Mouse (Mus musculus) liver, embryonic 16.5 days (tissue): ENCODE measurements around the gene Entpd1. TPM values are rescaled to one million over a fixed set of nuclear protein-coding genes. Genes with fewer than 3 reads are reported as not detected.
A peak's percentile ranks its signal among the peaks of the same experiment; 100 is the strongest.

Experiments
- ATAC-seq: fragments of 200-750 bp; cut with Nextera tagmentation; 2 replicates; pipeline ENCODE4 v1.8.0; 2017; ENCODE audit warnings: low read depth, mild to moderate bottlenecking, moderate number of reproducible peaks, moderate library complexity
- H3K27ac ChIP-seq: fragments of 300-500 bp; sonication (generic); 2 replicates; pipeline ENCODE4 v1.5.1; 2014; ENCODE audit warnings: mild to moderate bottlenecking, low read length
- H3K27me3 ChIP-seq: fragments of 300-500 bp; sonication (generic); 2 replicates; pipeline ENCODE4 v1.6.1; 2014; ENCODE audit warnings: low read depth, low read length, mixed read lengths; ENCODE audit not compliant: control insufficient read depth, insufficient read depth
- H3K36me3 ChIP-seq: fragments of 300-500 bp; sonication (generic); 2 replicates; pipeline ENCODE4 v1.6.1; 2014; ENCODE audit warnings: mild to moderate bottlenecking; ENCODE audit not compliant: control insufficient read depth, insufficient read depth
- H3K4me1 ChIP-seq: fragments of 300-500 bp; sonication (generic); 2 replicates; pipeline ENCODE4 v1.6.1; 2014; ENCODE audit warnings: low read depth, low read length, mixed read lengths; ENCODE audit not compliant: control insufficient read depth
- H3K4me2 ChIP-seq: fragments of 300-500 bp; sonication (generic); 2 replicates; pipeline ENCODE4 v1.6.1; 2014; ENCODE audit warnings: low read depth, low read length, mixed read lengths
- H3K4me3 ChIP-seq: fragments of 300-500 bp; sonication (generic); 2 replicates; pipeline ENCODE4 v1.5.1; 2014; ENCODE audit warnings: low read depth, mild to moderate bottlenecking, low read length
- H3K9ac ChIP-seq: fragments of 300-500 bp; sonication (generic); 2 replicates; pipeline ENCODE4 v1.6.1; 2014; ENCODE audit warnings: low read depth, low read length
- H3K9me3 ChIP-seq: fragments of 300-500 bp; sonication (generic); replicated peaks from 2 replicates; pipeline ENCODE4 v1.6.1; 2016; ENCODE audit warnings: low read length; ENCODE audit not compliant: control insufficient read depth
- WGBS: fragments of 180-500 bp; shearing (Covaris S2); extraction: QIAGEN DNeasy Blood & Tissue Kit; methylation state at CpG from one replicate; pipeline ENCODE4 v1.1.7; 2014; ENCODE audit not compliant: insufficient replicate concordance; 5-methylcytosine and 5-hydroxymethylcytosine counted together
- polyA plus RNA-seq: library from polyadenylated mRNA; unstranded; fragments of >200 nt; fragmentation: Nextera tagmentation; extraction: Ambion mirVana; gene quantifications from 2 replicates; pipeline ENCODE4 v1.2.1, GENCODE M21; 2015

The Entpd1 gene
- polyA plus RNA-seq, 1 experiment from 2014 or later, result 4.7 TPM

GRCm38 (mm10) chr19:40633144-40633543 is 21.0 kb downstream of the Entpd1 start:
- H3K9me3 ChIP-seq, result no peaks in the 10 kb centered on the region
- H3K4me2 ChIP-seq, result no peak overlapping the region
- no peak overlapping the region for H3K4me3 ChIP-seq
- H3K9ac ChIP-seq, result no peak overlapping the region
- H3K36me3 ChIP-seq, result no peaks in the 10 kb centered on the region
- no peaks in the 10 kb centered on the region for H3K27me3 ChIP-seq
- no peak for ATAC-seq
- H3K4me1 ChIP-seq, result peaks cover 5% of the 10 kb centered on the region
- 42% methylated on average over 1 of the region's 1 CpGs for WGBS
- H3K27ac ChIP-seq, result no peak overlapping the region

DNA sequence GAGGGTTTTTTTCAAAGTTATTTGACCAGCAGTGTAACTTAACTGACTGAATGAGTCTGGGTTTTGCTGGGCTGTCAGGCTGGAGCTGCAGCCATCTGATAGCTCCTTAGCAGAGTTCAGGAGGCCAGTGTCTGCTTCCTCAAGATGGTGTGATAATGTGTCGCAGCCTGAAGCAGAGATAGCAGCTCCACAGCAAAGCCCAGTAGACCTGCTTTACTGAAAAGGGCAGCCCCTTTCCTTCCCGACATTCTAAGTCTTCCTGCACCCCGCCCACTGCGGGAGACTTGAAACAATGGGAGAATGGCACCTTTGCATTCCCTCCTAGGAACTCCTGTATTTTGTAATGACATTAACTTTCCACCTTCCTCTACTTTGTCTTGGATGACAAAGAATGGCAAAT is 24.9 kb downstream of the Entpd1 start:
- H3K4me2 ChIP-seq, result no peak overlapping the region
- peaks cover 5% of the 10 kb centered on the region for H3K4me1 ChIP-seq
- no peaks in the 10 kb centered on the region for H3K27me3 ChIP-seq
- 9% methylated on average over 4 of the region's 4 CpGs for WGBS
- H3K9me3 ChIP-seq, result no peaks in the 10 kb centered on the region
- no peak overlapping the region for H3K9ac ChIP-seq
- 0 out of 2 replicates have a peak overlapping the region, but pooled peaks have one; percentile 16 for H3K27ac ChIP-seq
- H3K4me3 ChIP-seq, result no peak overlapping the region
- H3K36me3 ChIP-seq, result no peaks in the 10 kb centered on the region
- 0 out of 2 replicates have a peak, but pooled peaks have one; percentile 19 for ATAC-seq

DNA sequence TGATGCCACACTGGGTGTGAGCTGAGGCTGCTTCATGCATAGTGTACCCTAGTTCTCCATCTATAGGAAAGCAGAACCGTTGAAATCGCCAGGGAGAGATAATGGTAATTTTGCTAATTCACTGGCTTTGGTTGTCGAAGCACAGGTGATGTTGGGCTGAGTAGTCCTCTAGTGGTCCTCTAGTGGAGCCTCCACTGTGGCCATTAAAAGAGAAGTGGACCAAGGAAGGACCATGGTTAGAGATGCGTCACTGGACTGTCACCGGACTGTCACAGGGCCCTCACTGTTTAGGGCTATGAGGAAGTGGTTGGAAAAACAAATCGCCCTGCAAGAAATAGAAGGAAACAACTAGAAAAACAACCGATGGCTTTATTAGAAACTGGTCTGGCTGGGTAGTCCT is 25.4 kb downstream of the Entpd1 start:
- H3K27ac ChIP-seq, result no peak overlapping the region
- no peak for ATAC-seq

GRCm38 (mm10) chr19:40638582-40638981 is 26.4 kb downstream of the Entpd1 start:
- no peak for ATAC-seq
- Histone ChIP-seq H3K27me3 (no peaks in the 10 kb centered on the region), H3K4me3 (no peak overlapping the region), H3K36me3 (no peaks in the 10 kb centered on the region), H3K27ac (no peak overlapping the region), H3K4me2 (no peak overlapping the region), H3K9me3 (no peaks in the 10 kb centered on the region), H3K4me1 (peaks cover 5% of the 10 kb centered on the region), H3K9ac (no peak overlapping the region)
- 68% methylated on average over 5 of the region's 5 CpGs for WGBS

More for the DNA sequence above, 25.4 kb downstream of the Entpd1 start:
- Histone ChIP-seq H3K27me3 (no peaks in the 10 kb centered on the region), H3K4me1 (peaks cover 5% of the 10 kb centered on the region), H3K4me2 (no peak overlapping the region), H3K9me3 (no peaks in the 10 kb centered on the region), H3K9ac (no peak overlapping the region), H3K4me3 (no peak overlapping the region), H3K36me3 (no peaks in the 10 kb centered on the region)
- WGBS, result 26% methylated on average over 7 of the region's 7 CpGs

DNA sequence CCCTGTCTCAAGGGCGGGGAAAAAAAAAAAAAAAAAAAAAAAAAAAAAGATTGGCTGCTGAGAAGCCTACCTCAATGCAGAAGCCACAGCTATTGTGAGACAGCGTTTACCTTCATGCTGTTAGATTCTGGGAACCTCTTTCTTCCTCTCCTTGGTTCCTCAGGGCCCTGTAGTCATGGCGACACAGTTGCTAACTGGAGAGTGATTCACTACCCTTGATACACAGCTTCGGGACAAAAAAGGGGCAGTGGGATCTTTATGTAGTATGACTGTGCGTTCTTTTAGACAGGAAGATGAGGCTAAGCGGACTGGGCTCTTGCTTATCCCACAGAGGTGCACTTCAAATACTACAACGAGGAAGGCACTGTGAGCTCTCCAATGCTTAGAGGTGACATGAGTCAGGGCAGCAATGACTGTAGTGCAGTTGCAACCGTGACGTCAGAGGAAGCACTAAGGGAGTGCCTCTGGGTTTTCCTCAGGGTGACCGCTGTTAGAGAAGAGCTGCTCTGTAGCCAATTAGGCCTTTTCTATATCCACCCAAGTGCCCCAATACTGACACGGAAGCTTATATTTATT is 27.7 kb downstream of the Entpd1 start:
- Histone ChIP-seq H3K27me3 (no peaks in the 10 kb centered on the region), H3K9ac (no peak overlapping the region), H3K4me3 (no peak overlapping the region), H3K36me3 (no peaks in the 10 kb centered on the region), H3K9me3 (no peaks in the 10 kb centered on the region), H3K4me2 (no peak overlapping the region), H3K27ac (no peak overlapping the region), H3K4me1 (peaks cover 5% of the 10 kb centered on the region)
- WGBS, result 47% methylated on average over 11 of the region's 11 CpGs
- ATAC-seq, result no peak

GRCm38 (mm10) chr19:40640799-40641198 is 28.6 kb downstream of the Entpd1 start:
- 55% methylated on average over 2 of the region's 2 CpGs for WGBS
- no peaks in the 10 kb centered on the region for H3K27me3 ChIP-seq
- H3K4me2 ChIP-seq, result no peak overlapping the region
- no peaks in the 10 kb centered on the region for H3K9me3 ChIP-seq
- H3K36me3 ChIP-seq, result no peaks in the 10 kb centered on the region
- ATAC-seq, result no peak
- H3K27ac ChIP-seq, result no peak overlapping the region
- no peak overlapping the region for H3K4me3 ChIP-seq
- no peak overlapping the region for H3K9ac ChIP-seq
- H3K4me1 ChIP-seq, result peaks cover 5% of the 10 kb centered on the region

DNA sequence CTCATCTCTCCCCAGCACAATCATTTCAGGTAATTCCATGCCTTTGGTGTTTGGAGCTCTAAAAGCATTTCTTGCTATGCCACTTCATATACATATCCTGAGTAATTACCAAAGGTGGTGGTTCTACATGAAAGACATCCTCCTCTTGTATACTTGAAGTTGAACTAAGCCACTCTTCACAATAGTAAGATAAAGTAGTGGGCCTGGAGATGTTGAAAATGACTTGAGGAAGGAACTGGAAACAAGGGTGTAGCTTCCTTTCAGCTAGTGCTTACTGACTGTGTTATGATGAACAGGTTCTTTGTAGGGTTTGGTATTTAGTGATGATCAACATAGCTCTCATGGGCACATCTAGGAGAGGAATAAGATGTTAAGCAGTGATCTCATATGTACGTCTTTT is 31.7 kb downstream of the Entpd1 start:
- WGBS, result 80% methylated on average over 1 of the region's 1 CpGs
- no peak overlapping the region for H3K27ac ChIP-seq
- no peak overlapping the region for H3K4me3 ChIP-seq
- no peaks in the 10 kb centered on the region for H3K27me3 ChIP-seq
- H3K4me2 ChIP-seq, result no peak overlapping the region
- no peak for ATAC-seq
- H3K4me1 ChIP-seq, result peaks cover 9% of the 10 kb centered on the region
- H3K9me3 ChIP-seq, result no peaks in the 10 kb centered on the region
- no peak overlapping the region for H3K9ac ChIP-seq
- no peaks in the 10 kb centered on the region for H3K36me3 ChIP-seq

DNA sequence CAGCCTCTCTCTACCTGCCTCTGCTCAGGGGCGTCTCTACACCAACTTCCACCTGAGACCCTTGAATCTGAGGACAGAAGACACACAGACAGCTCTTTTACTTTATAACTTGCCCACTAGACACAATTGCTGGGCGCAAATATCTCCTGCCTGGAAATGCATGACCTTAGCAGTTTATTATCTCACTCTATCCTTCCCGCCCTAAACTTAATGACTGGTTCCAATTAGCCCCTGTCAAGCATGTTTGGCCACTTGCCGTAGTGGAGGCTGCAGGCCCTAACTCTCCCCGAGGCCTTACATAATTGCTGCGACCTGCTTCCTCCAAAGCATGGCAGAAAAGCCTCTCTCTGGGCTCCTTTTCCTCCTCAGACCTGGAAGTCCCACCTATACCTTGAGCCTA is 34.2 kb downstream of the Entpd1 start:
- no peak overlapping the region for H3K9ac ChIP-seq
- H3K27ac ChIP-seq, result no peak overlapping the region
- ATAC-seq, result no peak
- H3K9me3 ChIP-seq, result no peaks in the 10 kb centered on the region
- H3K36me3 ChIP-seq, result no peaks in the 10 kb centered on the region
- 51% methylated on average over 6 of the region's 6 CpGs for WGBS
- no peak overlapping the region for H3K4me3 ChIP-seq
- no peaks in the 10 kb centered on the region for H3K27me3 ChIP-seq
- H3K4me2 ChIP-seq, result no peak overlapping the region
- peaks cover 9% of the 10 kb centered on the region for H3K4me1 ChIP-seq

- Histone ChIP-seq H3K27ac (no peak overlapping the region), H3K9me3 (no peaks in the 10 kb centered on the region), H3K4me2 (no peak overlapping the region), H3K4me1 (peaks cover 9% of the 10 kb centered on the region), H3K36me3 (no peaks in the 10 kb centered on the region), H3K9ac (no peak overlapping the region), H3K27me3 (no peaks in the 10 kb centered on the region), H3K4me3 (no peak overlapping the region)
- WGBS, result 27% methylated on average over 9 of the region's 9 CpGs
- no peak for ATAC-seq
Observed at GRCm38 (mm10) chr19:40647319-40648158, 35.4 kb downstream of the Entpd1 start.
